Mouse (Mus musculus): Measurements from ENCODE around the gene Slc19a3.

Slc19a3 gene

DNA sequence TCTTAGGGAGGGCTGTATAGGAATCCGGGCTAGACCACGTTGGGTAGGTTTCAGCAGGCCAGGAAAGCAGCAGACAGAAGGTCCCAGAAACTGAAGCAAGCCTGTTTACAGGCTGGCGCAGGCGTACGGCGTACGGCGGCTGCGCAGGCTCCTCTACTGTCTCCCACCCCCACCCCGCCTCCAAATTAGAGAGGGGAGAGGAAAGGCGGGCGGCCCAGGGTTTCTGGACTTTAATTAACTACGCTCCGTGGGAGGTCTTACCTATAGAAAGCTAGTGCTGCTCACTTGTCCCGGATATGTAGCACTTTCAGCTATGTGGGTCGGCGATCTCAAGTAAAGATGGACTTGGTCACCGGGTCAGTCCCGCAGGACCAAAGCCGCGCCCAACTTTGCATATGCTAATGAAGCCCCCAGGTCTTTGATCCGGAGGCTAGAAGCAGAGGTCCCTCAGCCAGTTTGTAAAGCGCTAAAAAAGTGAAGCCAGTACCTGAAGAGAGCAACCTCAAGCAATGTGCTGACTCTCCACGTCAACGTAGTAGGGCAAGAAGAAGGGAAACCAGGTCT is at the start of gene Slc19a3:
Gene Slc19a3 (minus strand): TSS at position 340 of the 564 bp plus-strand sequence.
- DNase-seq (ENCODE audit: low read depth, low spot score): peak; percentile 9

DNA sequence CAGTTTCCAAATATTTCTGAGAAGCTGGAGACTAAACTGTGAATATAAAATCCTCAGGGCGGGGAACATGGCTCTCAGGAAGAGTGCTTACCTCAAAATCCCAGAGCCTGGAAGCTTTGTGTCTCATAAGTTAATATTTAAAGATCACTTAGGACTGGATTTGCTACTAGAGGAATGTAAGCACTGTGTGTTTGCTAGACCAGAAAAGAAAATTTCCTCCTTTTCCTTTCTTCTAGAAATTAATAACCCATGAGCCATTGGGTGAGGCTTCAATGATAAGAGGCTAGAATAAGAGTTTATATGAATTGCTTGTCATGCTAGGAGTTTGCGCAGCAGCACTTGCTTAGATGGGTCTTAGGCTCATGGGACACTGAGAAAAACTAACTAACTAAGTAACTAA is 46.5 kb upstream of the Slc19a3 start:
- no peak for DNase-seq (ENCODE audit: low read depth, low spot score)

DNA sequence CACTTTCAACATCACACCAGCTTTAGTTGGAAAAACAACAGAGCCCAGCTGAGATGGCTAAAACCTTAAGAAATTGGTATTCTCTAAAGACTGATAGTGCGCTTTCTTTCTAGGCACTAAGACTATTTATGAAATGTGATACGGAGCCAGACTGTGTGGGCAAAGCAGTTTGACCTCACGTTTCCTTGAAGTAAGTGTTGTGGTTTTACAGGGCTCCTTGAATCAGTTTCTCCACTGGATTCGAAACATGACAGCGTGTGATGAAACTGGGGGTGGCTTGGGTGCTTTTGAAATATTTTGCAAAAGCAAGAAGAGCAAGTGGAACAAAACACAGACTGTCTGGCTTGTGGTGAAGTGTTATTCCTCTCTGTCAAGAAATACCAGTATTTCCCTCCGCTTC is 38.8 kb upstream of the Slc19a3 start:
- peak; percentile 43 for DNase-seq (ENCODE audit: low read depth, low spot score)

DNA sequence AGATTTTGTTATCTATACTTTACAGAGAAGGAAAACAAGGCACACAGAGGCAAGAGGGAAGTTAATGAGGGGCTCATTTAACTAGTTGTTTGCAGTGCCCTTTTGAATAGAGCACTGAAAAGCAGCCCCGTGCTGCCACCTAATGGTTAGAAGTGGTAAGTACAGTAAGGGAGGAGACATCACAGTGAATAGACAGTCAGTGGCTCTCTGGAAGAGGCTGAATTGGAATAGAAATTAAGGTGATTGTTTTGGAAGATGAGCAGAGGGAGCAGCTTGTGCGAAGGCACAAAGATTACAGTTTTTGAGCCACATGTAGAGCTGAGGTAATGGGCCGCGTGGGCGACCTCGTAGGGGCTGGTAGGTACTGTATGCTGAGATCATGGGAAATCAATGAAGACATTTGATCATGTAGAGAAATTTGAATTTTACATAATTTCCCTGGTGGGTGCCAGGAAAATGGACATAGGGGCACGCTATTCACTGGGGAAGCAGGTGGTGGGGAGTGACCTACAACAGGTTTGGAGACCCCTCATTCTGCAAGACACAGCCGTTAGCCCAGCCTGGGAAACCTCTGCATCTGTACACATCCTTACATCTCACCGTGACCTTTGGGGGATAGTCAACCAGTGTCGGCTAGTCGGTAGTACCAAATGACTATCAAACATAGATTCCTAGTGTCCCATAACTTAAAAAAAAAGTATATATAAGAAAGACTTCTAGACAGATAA is 38.1 kb upstream of the Slc19a3 start:
- peak; percentile 76 for DNase-seq (ENCODE audit: low read depth, low spot score)

GRCm38 (mm10) chr1:83075526-83076189 is 37.4 kb upstream of the Slc19a3 start:
- no peak for DNase-seq (ENCODE audit: low read depth, low spot score)

DNA sequence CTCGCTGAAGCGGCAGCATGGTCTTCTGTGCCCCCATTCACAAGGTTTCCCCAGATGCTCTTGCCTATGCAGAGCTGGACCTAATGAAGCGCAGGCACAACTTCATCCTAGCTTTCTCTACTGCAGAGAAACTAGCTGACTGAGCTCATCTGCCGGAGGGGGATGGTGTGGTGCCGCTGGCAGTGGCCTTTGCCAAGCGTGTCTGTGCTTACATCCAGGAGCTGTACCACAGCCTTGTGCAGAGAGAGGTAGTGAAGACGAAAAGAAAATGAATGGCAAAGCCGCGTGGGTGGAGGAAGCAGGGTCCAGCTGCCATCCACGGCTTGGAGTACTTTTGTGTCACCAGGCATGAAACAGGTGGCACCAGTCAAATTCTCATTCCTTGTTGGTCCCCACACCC is 29.0 kb upstream of the Slc19a3 start:
- no peak for DNase-seq (ENCODE audit: low read depth, low spot score)

GRCm38 (mm10) chr1:83066577-83066976 is 28.3 kb upstream of the Slc19a3 start:
- no peak for DNase-seq (ENCODE audit: low read depth, low spot score)

GRCm38 (mm10) chr1:83064851-83065250 is 26.6 kb upstream of the Slc19a3 start:
- peak; percentile 57 for DNase-seq (ENCODE audit: low read depth, low spot score)

GRCm38 (mm10) chr1:83060643-83061042 is 22.4 kb upstream of the Slc19a3 start, which contains the start of gene Krtap28-13:
Krtap28-13 (plus strand) TSS chr1:83060930.
- no peak for DNase-seq (ENCODE audit: low read depth, low spot score)

DNA sequence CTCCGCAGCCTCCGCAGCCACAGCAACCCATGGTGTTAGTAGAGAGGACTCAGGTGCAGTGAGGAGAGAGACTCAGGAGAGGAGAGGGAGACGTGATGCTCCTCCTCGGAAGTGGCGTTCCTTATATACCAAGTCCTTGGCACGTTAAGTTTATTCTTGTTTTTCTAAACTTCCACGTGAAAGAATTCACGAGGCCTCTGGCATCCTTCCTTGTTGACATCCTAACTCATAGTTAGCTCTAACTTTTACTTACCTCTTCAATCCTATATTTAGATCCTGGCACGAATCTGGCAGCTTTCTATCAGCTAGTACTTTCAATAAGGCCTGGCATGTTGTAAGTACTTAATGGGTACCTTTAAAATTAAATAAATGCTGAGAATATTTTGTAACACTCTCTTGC is 21.0 kb upstream of the Slc19a3 start, which contains the start of gene A030005K14Rik:
Gene A030005K14Rik (minus strand): TSS at position 101 of the 400 bp plus-strand sequence.
- no peak for DNase-seq (ENCODE audit: low read depth, low spot score)

GRCm38 (mm10) chr1:83058481-83058880 is 20.2 kb upstream of the Slc19a3 start:
- DNase-seq (ENCODE audit: low read depth, low spot score): no peak

DNA sequence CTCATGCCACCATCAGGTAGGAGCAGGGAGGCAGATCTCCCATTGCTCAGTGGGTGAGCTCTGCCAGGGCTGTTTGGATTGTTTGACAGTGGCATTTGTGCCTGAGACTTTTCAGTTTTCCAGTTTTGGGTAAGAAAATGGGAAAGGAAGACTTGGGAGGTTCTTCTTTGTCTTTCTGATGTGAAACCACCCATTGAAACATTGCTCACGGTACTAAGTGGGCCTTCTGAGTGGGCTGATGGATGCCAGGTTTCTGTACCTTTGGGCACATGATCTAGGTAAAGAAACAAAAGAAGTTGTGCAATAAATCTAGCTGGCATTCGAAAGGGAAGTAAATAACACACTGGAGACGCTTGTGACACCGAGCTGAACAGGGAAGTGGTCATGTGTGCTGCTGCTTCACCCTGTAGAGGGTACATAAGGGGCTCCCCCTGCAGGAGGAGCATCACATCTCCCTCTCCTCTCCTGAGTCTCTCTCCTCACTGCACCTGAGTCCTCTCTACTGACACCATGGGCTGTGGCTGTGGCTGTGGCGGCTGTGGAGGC is 6.7 kb upstream of the Slc19a3 start, which contains the start of gene Gm47969:
Gene Gm47969 (plus strand): TSS at position 51 of the 546 bp plus-strand sequence.
- DNase-seq (ENCODE audit: low read depth, low spot score): peak; percentile 6

DNA sequence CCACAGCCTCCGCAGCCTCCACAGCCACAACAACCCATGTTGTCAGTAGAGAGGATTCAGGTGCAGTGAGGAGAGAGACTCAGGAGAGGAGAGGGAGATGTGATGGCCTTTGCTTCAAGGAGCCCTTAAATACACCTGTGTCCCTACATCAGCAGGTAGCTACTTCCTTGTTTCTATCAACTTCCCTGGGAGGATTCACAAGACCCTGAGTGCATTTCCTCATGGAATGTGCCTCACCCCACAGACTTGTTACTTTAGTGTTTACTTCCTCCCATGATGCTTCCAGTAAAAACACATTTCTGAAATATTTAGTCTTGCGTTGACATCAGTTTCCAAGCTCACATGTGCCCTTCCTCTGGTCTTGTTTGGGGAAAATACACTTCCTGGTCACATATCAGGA is 4.1 kb upstream of the Slc19a3 start, which contains the start of gene Krtap28-10:
Gene Krtap28-10 (minus strand): TSS at position 101 of the 400 bp plus-strand sequence.
- DNase-seq (ENCODE audit: low read depth, low spot score): no peak

DNA sequence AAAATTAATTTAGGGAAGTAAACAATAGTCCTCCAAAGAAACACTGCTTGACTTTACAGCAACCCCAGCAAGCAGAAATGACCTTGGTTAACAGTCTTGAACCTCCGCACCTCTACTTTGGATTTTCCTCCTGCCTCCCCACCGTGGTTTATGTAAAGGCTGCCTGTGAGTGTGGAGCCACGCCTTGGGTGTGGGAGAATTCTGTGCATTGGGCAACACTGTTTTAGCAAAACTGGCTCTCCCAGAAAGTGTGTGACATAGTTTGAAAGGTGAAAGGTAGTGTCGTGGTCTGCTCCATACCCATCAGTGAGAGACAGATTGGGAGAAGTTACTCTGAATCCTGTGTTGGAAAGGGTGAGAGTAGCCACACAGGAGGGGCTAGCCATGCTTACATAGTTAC is 832 bp upstream of the Slc19a3 start:
- no peak for DNase-seq (ENCODE audit: low read depth, low spot score)

- no peak for DNase-seq (ENCODE audit: low read depth, low spot score)
Observed at GRCm38 (mm10) chr1:83036892-83037667, 1.2 kb downstream of the Slc19a3 start.

- no peak for DNase-seq (ENCODE audit: low read depth, low spot score)
Observed at GRCm38 (mm10) chr1:83034509-83034908, 3.7 kb downstream of the Slc19a3 start.

DNA sequence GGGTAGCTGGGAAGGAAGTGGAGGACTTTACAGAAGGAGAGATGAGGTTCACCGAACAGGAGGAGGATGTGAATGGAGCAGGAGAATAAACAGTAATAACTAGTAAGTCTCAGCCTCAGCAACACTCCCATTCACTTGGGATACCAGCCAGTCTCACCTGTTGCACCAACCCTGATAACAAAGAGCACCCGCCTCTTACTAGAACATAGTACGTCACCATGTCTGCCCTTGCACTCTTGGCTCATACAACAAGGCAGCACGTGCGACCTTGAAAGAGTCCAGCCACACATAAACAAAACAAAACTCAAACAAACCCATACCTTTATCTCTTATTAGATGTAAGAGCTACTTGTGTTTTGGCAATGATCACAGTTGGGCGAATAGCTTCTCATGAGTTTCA is 5.7 kb downstream of the Slc19a3 start:
- DNase-seq (ENCODE audit: low read depth, low spot score): no peak

- DNase-seq (ENCODE audit: low read depth, low spot score): no peak
Observed at GRCm38 (mm10) chr1:83031950-83032349, 6.3 kb downstream of the Slc19a3 start.

DNA sequence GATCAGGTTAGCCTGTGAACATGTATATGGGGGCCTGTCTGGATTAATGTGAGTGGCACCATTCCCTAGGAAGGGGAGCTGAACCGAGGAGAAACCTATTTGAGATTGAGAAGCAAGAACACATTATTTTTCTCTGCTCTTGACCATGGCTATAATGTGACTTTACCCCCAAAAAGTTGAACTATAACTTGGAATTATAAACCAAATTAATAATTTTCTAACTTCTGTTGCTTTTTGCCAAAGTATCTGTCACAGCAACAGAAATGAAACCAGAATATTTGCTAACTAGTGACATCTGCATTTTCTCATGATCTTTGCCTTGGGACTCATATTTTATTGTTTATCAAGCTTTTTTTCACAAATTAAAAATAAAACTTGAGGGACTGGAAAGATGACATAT is 21.7 kb downstream of the Slc19a3 start:
- no peak for DNase-seq (ENCODE audit: low read depth, low spot score)

- DNase-seq (ENCODE audit: low read depth, low spot score): no peak
Observed at GRCm38 (mm10) chr1:83015329-83015879, 22.8 kb downstream of the Slc19a3 start.

DNA sequence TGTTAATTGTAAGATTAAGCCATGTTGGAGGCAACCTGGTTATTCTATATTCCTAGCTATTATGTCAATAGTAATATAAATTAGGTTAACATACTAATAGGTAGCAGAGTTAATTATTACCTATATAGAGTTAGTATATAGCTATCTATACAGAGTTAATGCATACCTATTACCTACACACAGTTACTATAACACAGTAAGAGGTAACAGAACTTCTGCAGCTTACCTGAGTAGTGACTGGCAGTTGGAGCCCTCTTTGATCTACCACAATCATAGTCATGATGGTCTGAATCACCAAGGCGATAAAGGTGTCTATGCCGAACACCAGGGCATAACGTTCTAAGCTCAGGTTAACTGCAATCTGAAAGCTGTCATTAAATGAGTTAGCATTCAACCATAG is 23.8 kb downstream of the Slc19a3 start:
- no peak for DNase-seq (ENCODE audit: low read depth, low spot score)

All from CD4-positive, CD25-positive, alpha-beta regulatory T cell, adult 2 months (primary cell).